Mouse (Mus musculus) C2C12 (cell line): ENCODE measurements around the gene Usp42. TPM values are rescaled to one million over a fixed set of nuclear protein-coding genes. Genes with fewer than 3 reads are reported as not detected.

Source experiments
- H3K27me3 ChIP-seq: one replicate; pipeline ENCODE4 v1.6.1; 2011; ENCODE audit not compliant: control insufficient read depth, insufficient read depth, insufficient read length
- H3K36me3 ChIP-seq: one replicate; pipeline ENCODE4 v1.6.1; 2011; ENCODE audit not compliant: control insufficient read depth, insufficient read depth
- H3K4me3 ChIP-seq: one replicate; pipeline ENCODE4 v1.5.1; 2011; ENCODE audit warnings: mild to moderate bottlenecking, control low read depth; ENCODE audit not compliant: poor library complexity, insufficient read depth, severe bottlenecking
- H3K79me2 ChIP-seq: one replicate; pipeline ENCODE4 v1.6.1; 2011; ENCODE audit not compliant: control insufficient read depth, insufficient read depth
- H3K79me3 ChIP-seq: one replicate; pipeline ENCODE4 v1.6.1; 2011; ENCODE audit warnings: low read depth, control low read depth
- H3ac ChIP-seq: one replicate; pipeline ENCODE3; 2011; ENCODE audit warnings: low read depth; ENCODE audit not compliant: control insufficient read depth, insufficient read length
- CEBPB ChIP-seq: IDR thresholded peaks from one replicate; pipeline ENCODE4 v1.6.1; 2011; ENCODE audit warnings: low read depth, mild to moderate bottlenecking, control low read depth, moderate library complexity
- CTCF ChIP-seq: IDR thresholded peaks from one replicate; pipeline ENCODE4 v1.5.1; 2011; ENCODE audit not compliant: control insufficient read depth, insufficient read depth, insufficient read length
- FOSL1 ChIP-seq: IDR thresholded peaks from one replicate; pipeline ENCODE4 v1.8.0; 2011; ENCODE audit warnings: mild to moderate bottlenecking, low read length; ENCODE audit not compliant: poor library complexity, insufficient read depth, severe bottlenecking
- MAX ChIP-seq: IDR thresholded peaks from one replicate; pipeline ENCODE4 v1.6.1; 2011; ENCODE audit warnings: mild to moderate bottlenecking, control low read depth
- MYOD1 ChIP-seq: IDR thresholded peaks from one replicate; pipeline ENCODE4 v1.6.1; 2011; ENCODE audit warnings: low read depth; ENCODE audit not compliant: control insufficient read depth, insufficient read length
- MYOG ChIP-seq: IDR thresholded peaks from one replicate; pipeline ENCODE4 v1.6.1; 2011; ENCODE audit not compliant: control insufficient read depth, insufficient read length; ENCODE audit errors: extremely low read depth
- USF1 ChIP-seq: IDR thresholded peaks from one replicate; pipeline ENCODE4 v1.6.1; 2011; ENCODE audit warnings: low read depth, mild to moderate bottlenecking, control low read depth, moderate library complexity
- polyA plus RNA-seq: library from polyadenylated mRNA; unstranded; fragments of >200 nt; fragmentation: generic; extraction: Trizol; gene quantifications from one replicate; pipeline ENCODE4 v1.2.1, GENCODE M21; 2012; ENCODE audit warnings: missing spikeins

Usp42 gene
- polyA plus RNA-seq, 1 experiment: 4.8 TPM

GRCm38 (mm10) chr5:143674576-143674975, 57.5 kb downstream of the Usp42 start:
- H3K4me3 ChIP-seq: no peak overlapping the region
- H3ac ChIP-seq: no peak overlapping the region
- peaks cover 43% of the 10 kb centered on the region for H3K79me3 ChIP-seq
- H3K36me3 ChIP-seq: no peaks in the 10 kb centered on the region
- H3K27me3 ChIP-seq: no peaks in the 10 kb centered on the region
- TF ChIP-seq CEBPB: no peak
- no peak for TF ChIP-seq CTCF
- no peak for TF ChIP-seq MAX
- no peak for TF ChIP-seq FOSL1
- no peak for TF ChIP-seq MYOG
- H3K79me2 ChIP-seq: peaks cover 89% of the 10 kb centered on the region

DNA sequence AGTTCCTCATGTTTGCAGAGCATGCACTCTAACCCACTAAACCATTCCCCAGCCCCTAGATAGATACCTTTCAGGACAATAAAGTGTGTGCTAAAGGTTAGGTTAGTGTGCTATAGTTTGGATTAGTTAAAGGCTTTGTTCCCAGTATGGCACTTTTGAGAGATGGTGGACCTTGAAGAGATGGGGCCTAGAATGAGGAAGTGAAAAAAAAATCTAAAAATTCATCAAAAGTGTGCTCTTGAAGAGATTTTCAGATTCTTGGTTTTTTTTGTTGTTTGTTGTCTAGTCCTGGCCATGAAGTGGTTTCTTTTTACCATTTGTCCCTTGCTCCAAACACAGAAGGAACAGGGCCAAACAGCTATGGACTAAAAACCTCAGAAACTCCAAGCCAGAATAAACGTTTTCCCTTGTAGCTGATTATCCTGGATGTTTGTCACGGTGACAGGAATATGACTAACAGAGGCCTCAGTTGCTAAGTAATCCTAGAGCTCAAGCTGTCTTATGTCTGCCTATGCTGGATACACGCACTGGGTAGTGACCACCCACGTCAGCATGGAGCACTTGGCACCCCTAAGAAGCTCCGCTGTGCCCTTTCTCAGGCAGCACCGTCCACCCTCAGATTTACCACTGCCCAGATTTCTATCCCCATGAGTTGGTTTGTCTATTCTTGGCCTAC, 61.2 kb downstream of the Usp42 start:
- H3K79me3 ChIP-seq: peaks cover 34% of the 10 kb centered on the region
- no peak overlapping the region for H3K4me3 ChIP-seq
- no peaks in the 10 kb centered on the region for H3K27me3 ChIP-seq
- no peaks in the 10 kb centered on the region for H3K36me3 ChIP-seq
- peaks cover 86% of the 10 kb centered on the region for H3K79me2 ChIP-seq
- TF ChIP-seq CTCF (no peak), MYOG (no peak), FOSL1 (no peak), MAX (no peak), MYOD1 (no peak), CEBPB (no peak), USF1 (no peak)
- no peak overlapping the region for H3ac ChIP-seq

- Histone ChIP-seq H3K27me3 (no peaks in the 10 kb centered on the region), H3K79me3 (peaks cover 27% of the 10 kb centered on the region), H3ac (no peak overlapping the region), H3K79me2 (peaks cover 82% of the 10 kb centered on the region), H3K36me3 (no peaks in the 10 kb centered on the region), H3K4me3 (no peak overlapping the region)
- no peak for TF ChIP-seq USF1
- no peak for TF ChIP-seq MAX
- TF ChIP-seq CTCF: no peak
- TF ChIP-seq MYOD1: no peak
- TF ChIP-seq CEBPB: no peak
- no peak for TF ChIP-seq MYOG
- TF ChIP-seq FOSL1: no peak
Measured at GRCm38 (mm10) chr5:143669839-143670238, 62.2 kb downstream of the Usp42 start.

DNA sequence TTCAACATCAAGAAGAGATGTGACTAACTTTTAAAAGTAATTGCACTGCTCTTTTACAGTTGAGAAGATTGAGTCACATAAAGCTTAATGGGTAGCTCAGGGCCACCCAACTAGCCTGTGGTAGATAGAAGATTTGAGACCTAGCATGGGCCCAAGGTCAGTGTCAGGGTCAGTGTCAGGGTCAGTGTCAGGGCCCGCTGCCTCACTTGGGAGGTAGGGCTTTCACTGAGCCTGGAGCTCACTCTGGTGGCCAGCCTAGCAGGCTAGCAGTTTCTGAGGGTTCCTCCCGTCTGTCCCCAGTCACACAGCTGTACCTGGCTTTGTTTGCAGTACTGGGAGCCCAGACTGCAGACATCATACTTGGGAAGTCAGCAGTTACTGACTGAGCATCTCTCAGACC, 62.7 kb downstream of the Usp42 start:
- Histone ChIP-seq H3K79me2 (peaks cover 87% of the 10 kb centered on the region), H3ac (no peak overlapping the region), H3K4me3 (no peak overlapping the region), H3K79me3 (peaks cover 25% of the 10 kb centered on the region), H3K36me3 (no peaks in the 10 kb centered on the region), H3K27me3 (no peaks in the 10 kb centered on the region)
- peak; percentile 51 for TF ChIP-seq CTCF
- no peak for TF ChIP-seq FOSL1

DNA sequence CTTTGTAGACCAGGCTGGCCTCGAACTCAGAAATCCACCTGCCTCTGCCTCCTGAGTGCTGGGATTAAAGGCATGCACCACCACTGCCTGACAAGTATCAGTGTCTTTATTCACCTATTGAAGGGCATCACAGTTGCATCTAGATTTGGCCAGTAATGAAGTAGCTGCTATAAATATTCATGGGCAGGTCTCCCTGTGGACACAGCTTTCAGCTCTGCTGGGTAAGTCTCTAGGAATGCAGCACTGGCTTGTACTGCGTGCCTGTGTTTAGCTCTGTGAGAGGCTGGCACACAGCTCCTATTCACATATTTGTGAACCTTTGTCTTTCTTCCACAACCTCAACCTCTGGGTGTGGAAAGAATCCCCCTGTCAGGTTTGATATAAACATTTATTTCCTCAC, 63.2 kb downstream of the Usp42 start:
- Histone ChIP-seq H3K79me2 (peaks cover 88% of the 10 kb centered on the region), H3K36me3 (no peaks in the 10 kb centered on the region), H3K79me3 (peaks cover 26% of the 10 kb centered on the region), H3K27me3 (no peaks in the 10 kb centered on the region), H3ac (no peak overlapping the region), H3K4me3 (no peak overlapping the region)
- TF ChIP-seq MAX (no peak), MYOG (no peak), CTCF (no peak), CEBPB (no peak), MYOD1 (no peak), FOSL1 (no peak), USF1 (no peak)

GRCm38 (mm10) chr5:143666015-143666414, 66.1 kb downstream of the Usp42 start:
- peaks cover 8% of the 10 kb centered on the region for H3K79me3 ChIP-seq
- no peak overlapping the region for H3K4me3 ChIP-seq
- H3K79me2 ChIP-seq: peaks cover 88% of the 10 kb centered on the region
- no peak overlapping the region for H3ac ChIP-seq
- H3K36me3 ChIP-seq: no peaks in the 10 kb centered on the region
- H3K27me3 ChIP-seq: no peaks in the 10 kb centered on the region
- TF ChIP-seq MYOG (no peak), MYOD1 (no peak), CTCF (no peak), MAX (no peak), FOSL1 (no peak), USF1 (no peak), CEBPB (no peak)
